Mouse (Mus musculus): ENCODE data around the gene Hoxc11. TPM values are rescaled to one million over a fixed set of nuclear protein-coding genes. Genes with fewer than 3 reads are reported as not detected.

Hoxc11 gene
- polyA plus RNA-seq, 1 experiment from 2014 or later, result not detected

DNA sequence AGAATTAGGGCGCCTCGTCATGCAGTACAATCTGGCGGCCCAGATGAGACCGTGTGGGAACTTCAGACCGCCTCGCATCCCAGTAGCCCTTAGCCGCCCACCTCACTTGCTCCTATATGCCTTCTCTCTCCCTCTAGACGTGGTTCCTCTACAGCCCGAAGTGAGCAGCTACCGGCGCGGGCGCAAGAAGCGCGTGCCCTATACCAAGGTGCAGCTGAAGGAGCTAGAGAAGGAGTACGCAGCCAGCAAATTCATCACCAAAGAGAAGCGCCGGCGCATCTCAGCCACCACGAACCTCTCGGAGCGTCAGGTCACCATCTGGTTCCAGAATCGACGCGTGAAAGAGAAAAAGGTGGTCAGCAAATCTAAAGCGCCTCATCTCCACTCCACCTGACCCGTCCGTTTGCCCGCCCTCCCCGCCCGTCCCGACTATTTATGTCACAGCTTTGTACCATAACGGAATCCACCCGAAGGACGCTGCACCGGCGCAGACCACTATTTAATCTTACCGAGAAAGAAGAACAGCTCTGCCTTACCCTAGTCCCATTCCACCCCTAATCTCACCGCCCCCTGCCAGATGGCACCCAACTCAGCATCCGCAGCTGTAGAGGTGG, 27.1 kb upstream of the Hoxc11 start:
- no peak for TF ChIP-seq CTCF (IDR thresholded peaks at IDR 0.05; ENCODE audit: low read depth)
- Histone ChIP-seq H3K27ac (ENCODE audit: low read depth) (no peak overlapping the region), H3K4me2 (no peak overlapping the region), H3K4me1 (ENCODE audit: insufficient read depth) (no peaks in the 10 kb centered on the region), H3K4me3 (ENCODE audit: low read depth, low read length) (no peak overlapping the region), H3K9me3 (ENCODE audit: low read depth, low read length) (no peaks in the 10 kb centered on the region), H3K9ac (no peak overlapping the region), H3K27me3 (ENCODE audit: insufficient read depth, low read length) (peaks cover 99% of the 10 kb centered on the region), H3K36me3 (ENCODE audit: insufficient read depth) (no peaks in the 10 kb centered on the region)
- under 1% methylated on average over 40 of the region's 40 CpGs for WGBS
- DNase-seq (no peak), ATAC-seq (ENCODE audit: insufficient read depth) (no peak)

DNA sequence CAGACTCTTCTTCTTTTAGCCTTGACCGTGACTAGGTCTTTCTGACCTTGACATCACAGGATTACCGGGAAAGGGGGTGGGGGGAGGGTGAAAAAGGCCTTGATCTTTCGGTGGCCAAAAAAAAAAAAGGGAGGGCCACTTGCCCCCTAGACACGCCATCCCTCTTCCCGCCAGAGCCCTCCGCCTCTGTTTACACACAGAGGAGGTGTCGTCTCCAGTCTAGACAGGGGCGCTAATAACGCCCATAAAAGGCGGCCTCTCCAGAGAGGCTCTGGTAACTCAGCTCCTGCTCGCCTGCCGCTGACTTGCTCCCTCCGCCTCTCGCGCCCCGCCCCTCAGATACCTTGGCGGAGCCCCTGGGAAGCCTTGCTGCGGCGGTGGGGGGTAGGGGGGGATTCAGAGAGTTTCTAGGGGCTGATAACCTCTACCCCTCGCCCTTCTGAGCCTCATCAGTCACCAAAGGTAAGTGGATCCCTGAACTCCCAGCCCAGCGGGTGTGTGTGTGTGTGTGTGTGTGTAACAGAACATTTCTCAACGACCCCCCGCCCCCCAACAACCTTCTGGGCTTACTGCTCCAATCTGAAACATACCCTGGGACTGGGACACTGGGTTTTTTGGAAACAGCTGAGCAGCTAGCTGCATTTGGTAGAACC, 22.4 kb upstream of the Hoxc11 start:
- H3K4me1 ChIP-seq (ENCODE audit: insufficient read depth), result no peaks in the 10 kb centered on the region
- under 1% methylated on average over 23 of the region's 23 CpGs for WGBS

DNA sequence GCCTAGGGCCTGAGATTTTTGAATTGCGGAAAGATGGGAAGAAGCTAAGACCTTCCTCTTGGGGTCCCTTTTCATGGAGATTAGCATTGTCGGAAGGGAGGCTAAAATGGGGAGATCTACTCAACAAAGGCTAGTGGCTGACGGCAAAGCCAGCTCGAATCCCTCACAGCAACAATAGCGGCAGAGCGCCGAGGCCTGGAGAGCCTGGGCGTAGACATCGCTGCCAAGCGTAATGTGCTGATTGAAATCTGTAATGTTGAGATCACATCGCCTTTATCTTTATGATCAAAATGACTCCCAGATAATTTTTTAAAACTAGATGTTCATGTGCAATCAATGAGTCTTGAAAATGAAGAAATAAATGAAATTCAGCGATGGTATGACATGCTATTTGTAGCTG, 19.8 kb upstream of the Hoxc11 start:
- Histone ChIP-seq H3K4me2 (no peak overlapping the region), H3K4me3 (ENCODE audit: low read depth, low read length) (no peak overlapping the region), H3K9ac (no peak overlapping the region), H3K36me3 (ENCODE audit: insufficient read depth) (no peaks in the 10 kb centered on the region), H3K9me3 (ENCODE audit: low read depth, low read length) (no peaks in the 10 kb centered on the region), H3K27me3 (ENCODE audit: insufficient read depth, low read length) (peaks cover 100% of the 10 kb centered on the region), H3K4me1 (ENCODE audit: insufficient read depth) (no peaks in the 10 kb centered on the region), H3K27ac (ENCODE audit: low read depth) (no peak overlapping the region)
- ATAC-seq (ENCODE audit: insufficient read depth) (no peak), DNase-seq (no peak)
- TF ChIP-seq CTCF (IDR thresholded peaks at IDR 0.05; ENCODE audit: low read depth), result no peak
- 4% methylated on average over 12 of the region's 12 CpGs for WGBS

More for the DNA sequence above, 22.4 kb upstream of the Hoxc11 start:
- DNase-seq, result no peak
- no peak overlapping the region for H3K4me2 ChIP-seq
- TF ChIP-seq CTCF (IDR thresholded peaks at IDR 0.05; ENCODE audit: low read depth), result no peak
- H3K36me3 ChIP-seq (ENCODE audit: insufficient read depth), result no peaks in the 10 kb centered on the region
- no peaks in the 10 kb centered on the region for H3K9me3 ChIP-seq (ENCODE audit: low read depth, low read length)
- no peak overlapping the region for H3K4me3 ChIP-seq (ENCODE audit: low read depth, low read length)
- peaks cover 100% of the 10 kb centered on the region for H3K27me3 ChIP-seq (ENCODE audit: insufficient read depth, low read length)
- H3K9ac ChIP-seq, result no peak overlapping the region
- ATAC-seq (ENCODE audit: insufficient read depth), result no peak
- no peak overlapping the region for H3K27ac ChIP-seq (ENCODE audit: low read depth)

DNA sequence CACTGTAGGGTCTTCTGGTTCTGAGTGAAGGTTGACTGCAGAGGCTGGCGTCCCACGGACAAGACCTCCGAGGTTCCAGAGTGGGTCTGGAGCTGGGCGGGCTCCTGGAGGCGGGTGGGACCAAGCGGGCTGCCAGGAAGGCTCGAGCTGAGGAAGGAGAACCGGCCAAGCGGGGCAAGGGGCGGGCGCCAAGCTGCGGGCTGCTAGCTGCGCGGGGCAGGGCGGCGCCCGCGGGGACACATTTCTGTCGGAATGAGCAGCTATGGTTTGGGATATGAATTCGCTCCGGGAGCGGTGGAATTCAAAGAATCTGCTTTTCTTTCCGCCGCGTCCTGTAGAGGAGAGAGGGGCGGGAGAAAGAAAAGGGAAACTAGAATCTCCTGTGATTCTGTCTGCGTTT, 19.3 kb upstream of the Hoxc11 start:
- peak; percentile 47 for DNase-seq

DNA sequence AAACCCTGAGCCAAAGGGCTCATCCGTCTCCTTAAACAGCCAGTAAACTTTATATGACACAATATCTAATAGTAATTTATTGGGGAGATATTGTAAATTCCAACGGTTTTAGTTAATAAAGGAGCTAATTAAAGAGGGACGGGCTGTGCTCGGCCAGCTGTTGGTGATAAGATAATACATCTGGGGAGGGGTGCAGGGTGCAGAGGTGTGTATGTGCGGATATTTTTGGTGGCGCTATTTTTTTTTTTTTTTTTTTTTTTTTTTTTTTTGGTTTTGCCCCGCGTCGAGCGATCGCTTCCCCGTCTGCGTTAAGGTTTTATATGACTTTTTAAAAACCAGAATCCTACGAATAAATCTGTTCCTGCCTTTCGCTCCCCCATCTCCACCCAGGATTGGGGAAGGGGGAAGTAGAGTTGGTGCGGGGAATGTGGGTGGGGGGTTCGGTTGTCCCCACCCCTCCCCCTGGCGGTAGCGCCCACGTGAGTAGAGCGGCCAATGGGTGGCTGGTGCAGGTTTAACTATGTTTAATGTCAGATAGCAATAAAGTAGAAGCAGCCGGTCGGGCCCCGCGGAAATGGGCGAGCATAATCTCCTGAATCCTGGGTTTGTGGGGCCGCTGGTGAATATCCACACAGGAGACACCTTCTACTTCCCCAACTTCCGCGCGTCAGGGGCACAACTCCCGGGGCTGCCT, 17.8 kb upstream of the Hoxc11 start, which contains the start of gene Hoxc12:
Gene Hoxc12 (plus strand): TSS at position 479 of the 694 bp plus-strand sequence.
- Histone ChIP-seq H3K27me3 (ENCODE audit: insufficient read depth, low read length) (peaks cover 100% of the 10 kb centered on the region), H3K36me3 (ENCODE audit: insufficient read depth) (no peaks in the 10 kb centered on the region), H3K9ac (no peak within 1 kb of the TSS), H3K4me1 (ENCODE audit: insufficient read depth) (no peaks in the 10 kb centered on the region), H3K9me3 (ENCODE audit: low read depth, low read length) (no peaks in the 10 kb centered on the region), H3K4me3 (ENCODE audit: low read depth, low read length) (no peak within 1 kb of the TSS), H3K27ac (ENCODE audit: low read depth) (no peak within 1 kb of the TSS), H3K4me2 (no peak within 1 kb of the TSS)
- ATAC-seq (ENCODE audit: insufficient read depth), result no peak
- no peak for DNase-seq
- TF ChIP-seq CTCF (IDR thresholded peaks at IDR 0.05; ENCODE audit: low read depth), result no peak
- WGBS, result 2% methylated on average over 31 of the region's 31 CpGs

More for the DNA sequence above, 19.3 kb upstream of the Hoxc11 start:
- H3K4me3 ChIP-seq (ENCODE audit: low read depth, low read length), result no peak overlapping the region
- WGBS, result 1% methylated on average over 27 of the region's 27 CpGs
- no peak overlapping the region for H3K4me2 ChIP-seq
- no peaks in the 10 kb centered on the region for H3K36me3 ChIP-seq (ENCODE audit: insufficient read depth)
- H3K27me3 ChIP-seq (ENCODE audit: insufficient read depth, low read length), result peaks cover 100% of the 10 kb centered on the region
- H3K9me3 ChIP-seq (ENCODE audit: low read depth, low read length), result no peaks in the 10 kb centered on the region
- H3K27ac ChIP-seq (ENCODE audit: low read depth), result no peak overlapping the region
- TF ChIP-seq CTCF (IDR thresholded peaks at IDR 0.05; ENCODE audit: low read depth), result no peak
- no peak overlapping the region for H3K9ac ChIP-seq
- ATAC-seq (ENCODE audit: insufficient read depth), result no peak
- no peaks in the 10 kb centered on the region for H3K4me1 ChIP-seq (ENCODE audit: insufficient read depth)

DNA sequence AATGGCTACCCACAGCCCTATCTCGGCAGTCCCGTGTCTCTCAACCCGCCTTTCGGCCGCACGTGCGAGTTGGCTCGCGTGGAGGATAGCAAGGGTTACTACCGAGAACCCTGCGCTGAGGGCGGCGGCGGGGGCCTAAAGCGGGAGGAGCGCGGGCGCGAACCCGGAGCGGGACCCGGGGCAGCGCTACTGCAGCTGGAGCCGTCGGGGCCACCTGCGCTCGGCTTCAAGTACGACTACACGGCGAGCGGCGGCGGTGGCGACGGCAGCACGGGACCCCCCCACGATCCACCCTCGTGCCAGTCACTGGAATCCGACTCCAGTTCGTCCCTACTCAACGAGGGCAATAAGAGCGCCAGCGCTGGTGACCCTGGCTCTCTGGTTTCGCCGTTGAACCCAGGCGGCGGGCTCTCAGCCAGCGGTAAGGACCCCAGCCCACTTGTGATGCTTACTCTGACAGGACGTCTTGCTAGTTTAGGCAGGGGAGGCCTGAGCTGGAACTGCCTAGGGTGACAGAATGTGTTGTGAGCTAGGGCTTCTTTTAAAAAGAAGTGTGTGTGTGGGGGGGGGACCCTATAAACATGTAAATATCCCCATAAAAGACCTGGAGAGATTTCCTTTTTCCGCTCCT, 17.1 kb upstream of the Hoxc11 start:
- no peak for ATAC-seq (ENCODE audit: insufficient read depth)
- H3K4me1 ChIP-seq (ENCODE audit: insufficient read depth), result no peaks in the 10 kb centered on the region
- H3K4me3 ChIP-seq (ENCODE audit: low read depth, low read length), result no peak overlapping the region
- peaks cover 100% of the 10 kb centered on the region for H3K27me3 ChIP-seq (ENCODE audit: insufficient read depth, low read length)
- no peak overlapping the region for H3K4me2 ChIP-seq
- DNase-seq, result no peak
- H3K9ac ChIP-seq, result no peak overlapping the region
- H3K9me3 ChIP-seq (ENCODE audit: low read depth, low read length), result no peaks in the 10 kb centered on the region
- under 1% methylated on average over 50 of the region's 50 CpGs for WGBS
- no peak for TF ChIP-seq CTCF (IDR thresholded peaks at IDR 0.05; ENCODE audit: low read depth)
- H3K36me3 ChIP-seq (ENCODE audit: insufficient read depth), result no peaks in the 10 kb centered on the region
- no peak overlapping the region for H3K27ac ChIP-seq (ENCODE audit: low read depth)
